Mouse (Mus musculus) heart, postnatal 0 days (tissue): ENCODE data around the gene Adam33.

Experiments used
- CTCF ChIP-seq: IDR thresholded peaks from 2 replicates; pipeline ENCODE4 v1.5.1; 2016; ENCODE audit warnings: antibody characterized with exemption, control low read depth, low read depth
- EP300 ChIP-seq: IDR thresholded peaks from 2 replicates; pipeline ENCODE4 v1.6.1; 2016; ENCODE audit warnings: antibody characterized with exemption, low read depth

DNA sequence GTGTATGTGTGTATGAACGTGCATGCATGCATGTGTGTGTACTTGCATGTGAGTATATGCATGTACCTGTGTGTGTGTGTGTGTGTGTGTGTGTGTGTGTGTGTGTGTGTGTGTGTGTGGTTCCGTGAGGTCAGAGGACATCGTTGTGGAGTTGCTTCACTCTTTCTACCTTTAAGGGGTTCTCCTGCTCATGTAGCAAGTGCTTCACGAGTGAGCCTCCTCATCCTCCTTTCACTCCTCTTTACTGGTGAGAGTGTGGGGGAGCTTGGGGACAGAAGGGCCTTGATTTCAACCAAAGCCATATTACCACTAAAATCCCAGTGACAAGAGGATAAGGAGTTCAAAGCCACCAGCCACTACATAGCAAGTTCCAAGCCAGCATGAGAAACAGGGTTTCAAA is 33.5 kb upstream of the Adam33 start:
- TF ChIP-seq EP300: no peak
- no peak for TF ChIP-seq CTCF
